Mouse (Mus musculus): ENCODE measurements around the gene Ggct. TPM values are rescaled to one million over a fixed set of nuclear protein-coding genes. Genes with fewer than 3 reads are reported as not detected.

Ggct gene
- total RNA-seq, 2 experiments from 2014 or later = 28.2 to 29.4 TPM

Other genes with a start within 250 kb of the Ggct start
- 10 to 100 TPM; 31.7 to 35.2 TPM for gene Znrf2, start 176.0 kb downstream of the Ggct start, total RNA-seq (2021)
- gene Nod1, start 20.3 kb downstream of the Ggct start, total RNA-seq (2021) = 1 to 10 TPM; 2.5 to 2.7 TPM
- 100 to 1,000 TPM; 177 to 185 TPM for gene Gars, start 45.1 kb upstream of the Ggct start, total RNA-seq (2021)
- 1 to 10 TPM; 3.2 to 3.6 TPM for gene Crhr2, start 140.1 kb upstream of the Ggct start, total RNA-seq (2021)
- gene Inmt, start 182.1 kb upstream of the Ggct start, total RNA-seq (2021) = not detected
- 10 to 100 TPM; 11.7 to 12.2 TPM for gene Mindy4, start 210.4 kb upstream of the Ggct start, total RNA-seq (2021)